Mouse (Mus musculus): ENCODE measurements around the gene Pcp4l1.

DNA sequence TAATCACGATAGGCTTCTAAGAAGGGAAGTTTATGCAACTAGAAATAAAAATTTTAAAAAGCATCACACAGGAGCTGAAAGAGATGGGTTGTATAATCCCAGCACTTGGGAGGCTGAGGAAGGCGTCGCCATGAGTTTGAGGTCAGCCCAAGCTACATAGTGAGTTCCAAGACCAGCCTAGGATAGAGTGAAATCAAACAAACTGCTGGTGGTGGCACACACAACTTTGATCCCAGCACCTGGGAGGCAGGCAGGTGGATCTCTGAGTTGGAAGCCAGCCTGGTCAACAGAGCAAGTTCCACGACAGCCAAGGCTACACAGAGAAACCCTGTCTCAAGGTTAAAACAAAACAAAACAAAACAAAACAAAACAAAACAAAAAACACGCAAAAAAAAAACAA is 36.3 kb upstream of the Pcp4l1 start:
- TF ChIP-seq CTCF (IDR thresholded peaks at IDR 0.05; ENCODE audit: insufficient read depth, low read depth, low read length): no peak
- TF ChIP-seq POLR2A (IDR thresholded peaks at IDR 0.05; ENCODE audit: insufficient read depth, low read depth, low read length): no peak

Measured in olfactory bulb, adult 2 months (tissue).